Mouse (Mus musculus) frontal cortex, adult 2 months (tissue): ENCODE results near the gene Selenon. TPM values are rescaled to one million over a fixed set of nuclear protein-coding genes. Genes with fewer than 3 reads are reported as not detected.

ENCODE experiments used
- polyA plus RNA-seq: library from polyadenylated mRNA; depleted of rRNA; stranded (reverse); fragments of >200 nt; gene quantifications from 2 replicates; pipeline ENCODE4 v1.2.3, GENCODE M21; 2012; rRNA removed

Gene Selenon
- polyA plus RNA-seq, 1 experiment = 19.4 TPM

Other genes with a start within 250 kb of the Selenon start
- gene Trim63, start 237.0 kb downstream of the Selenon start, polyA plus RNA-seq = 0.15 and 0.36 TPM in 2 replicates
- gene Slc30a2, start 209.0 kb downstream of the Selenon start, polyA plus RNA-seq = 0.29 and 0.58 TPM in 2 replicates
- gene Extl1, start 168.3 kb downstream of the Selenon start, polyA plus RNA-seq = 30.3 and 32.1 TPM in 2 replicates
- gene Pafah2, start 155.8 kb downstream of the Selenon start, polyA plus RNA-seq = 11.4 and 12.4 TPM in 2 replicates
- 976 and 1,019 TPM in 2 replicates for gene Stmn1, start 83.8 kb downstream of the Selenon start, polyA plus RNA-seq
- gene Paqr7, start 55.5 kb downstream of the Selenon start, polyA plus RNA-seq = 60.0 and 65.6 TPM in 2 replicates
- gene Aunip, start 41.2 kb downstream of the Selenon start, polyA plus RNA-seq = 0.50 TPM in 1 of 2 replicates, not detected in the other
- gene Mtfr1l, start 16.8 kb downstream of the Selenon start, polyA plus RNA-seq = 135 and 139 TPM in 2 replicates
- 17.2 and 20.6 TPM in 2 replicates for gene Man1c1, start 152.1 kb upstream of the Selenon start, polyA plus RNA-seq
- gene Ldlrap1, start 215.9 kb upstream of the Selenon start, polyA plus RNA-seq = 2.8 and 2.9 TPM in 2 replicates